Mouse (Mus musculus) heart, adult 2 months (tissue): ENCODE measurements around the gene D430041D05Rik. TPM values are rescaled to one million over a fixed set of nuclear protein-coding genes. Genes with fewer than 3 reads are reported as not detected.

Source experiments
- DNase-seq, 2 experiments: peaks; one replicate each; pipeline ENCODE4 v3.0.0; 2021
- H3K27ac ChIP-seq: fragments of 200-600 bp; 2 replicates; pipeline ENCODE4 v1.8.1; 2022
- H3K27me3 ChIP-seq: fragments of 200-500 bp; 2 replicates; pipeline ENCODE4 v1.6.1; 2012; ENCODE audit warnings: mild to moderate bottlenecking, low read length, inconsistent platforms, mixed read lengths; ENCODE audit not compliant: control insufficient read depth, insufficient read depth
- H3K36me3 ChIP-seq: fragments of 200-500 bp; 2 replicates; pipeline ENCODE4 v1.6.1; 2012; ENCODE audit warnings: low read length, inconsistent platforms; ENCODE audit not compliant: control insufficient read depth, insufficient read depth
- H3K4me1 ChIP-seq: fragments of 200-500 bp; 2 replicates; pipeline ENCODE4 v1.6.1; 2011; ENCODE audit warnings: low read length; ENCODE audit not compliant: control insufficient read depth, insufficient read depth
- H3K4me3 ChIP-seq: fragments of 200-600 bp; 2 replicates; pipeline ENCODE4 v1.8.1; 2022
- H3K79me2 ChIP-seq: fragments of 200-500 bp; replicated peaks from 2 replicates; pipeline ENCODE4 v1.6.1; 2012; ENCODE audit warnings: mild to moderate bottlenecking, inconsistent platforms, low read length, moderate library complexity, mixed read lengths; ENCODE audit not compliant: control insufficient read depth, insufficient read depth
- H3K9ac ChIP-seq: fragments of 200-500 bp; 2 replicates; pipeline ENCODE4 v1.6.1; 2012; ENCODE audit warnings: low read depth, mild to moderate bottlenecking, control low read depth, inconsistent platforms, low read length, mixed read lengths
- CTCF ChIP-seq: fragments of 200-600 bp; IDR thresholded peaks from 2 replicates; pipeline ENCODE4 v1.8.1; 2022; ENCODE audit warnings: antibody characterized with exemption, mild to moderate bottlenecking, moderate library complexity
- EP300 ChIP-seq: fragments of 200-500 bp; IDR thresholded peaks from 2 replicates; pipeline ENCODE4 v1.6.1; 2011; ENCODE audit warnings: low read depth, low read length, control low read depth; ENCODE audit not compliant: insufficient read depth
- POLR2A ChIP-seq: fragments of 200-500 bp; IDR thresholded peaks from 2 replicates; pipeline ENCODE4 v1.6.1; 2011; ENCODE audit warnings: mild to moderate bottlenecking, low read depth, low read length, control low read depth; ENCODE audit not compliant: insufficient read depth
- WGBS: fragments of 180-500 bp; shearing (Covaris S2); methylation state at CpG from one replicate; pipeline ENCODE4 v1.1.7; 2018; 5-methylcytosine and 5-hydroxymethylcytosine counted together
- intact Hi-C: fragments of 180-260 bp; cut with DNase I; formaldehyde crosslinking; loops from one replicate; pipeline ENCODE4 v1.15.1; 2025
- polyA plus RNA-seq: library from polyadenylated mRNA; depleted of rRNA; stranded (reverse); fragments of >200 nt; gene quantifications from 2 replicates; pipeline ENCODE4 v1.2.3, GENCODE M21; 2012
- total RNA-seq, 2 experiments: library from RNA; stranded (reverse); gene quantifications; 2 replicates each; pipeline ENCODE4 v1.2.3; 2021

D430041D05Rik gene
- total and polyA plus RNA-seq, 3 experiments = 0.02 to 0.08 (median 0.05) TPM

DNA sequence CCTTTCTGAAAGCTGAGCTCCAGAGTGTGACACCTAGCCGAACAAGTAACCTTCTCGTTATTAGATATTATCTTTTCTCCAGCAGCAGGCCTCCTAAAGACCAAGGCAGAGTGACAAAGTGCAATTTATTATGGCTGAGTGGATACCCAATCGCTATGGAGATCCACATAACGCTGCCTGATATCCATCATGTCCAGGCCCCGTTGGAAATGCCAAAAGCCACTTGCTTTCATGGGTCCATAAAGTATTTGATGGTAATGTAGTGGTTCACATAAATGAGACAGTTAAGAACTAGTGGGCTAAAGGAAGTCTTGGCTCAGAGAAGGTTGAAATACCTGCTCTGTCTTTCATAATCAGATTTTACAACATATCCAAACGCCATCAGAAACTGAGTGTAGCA, 97.6 kb downstream of the D430041D05Rik start:
- Histone ChIP-seq H3K4me1 (no peaks in the 10 kb centered on the region), H3K27me3 (peaks cover 2% of the 10 kb centered on the region; the same call in 1 of the 2 replicates), H3K4me3 (no peak overlapping the region), H3K9ac (no peak overlapping the region), H3K27ac (no peak overlapping the region), H3K79me2 (no peaks in the 10 kb centered on the region), H3K36me3 (no peaks in the 10 kb centered on the region)
- intact Hi-C loops = no loop called here
- DNase-seq = no peak
- TF ChIP-seq POLR2A (no peak), EP300 (no peak), CTCF (no peak)
- WGBS = 87% methylated on average over 6 of the region's 6 CpGs

DNA sequence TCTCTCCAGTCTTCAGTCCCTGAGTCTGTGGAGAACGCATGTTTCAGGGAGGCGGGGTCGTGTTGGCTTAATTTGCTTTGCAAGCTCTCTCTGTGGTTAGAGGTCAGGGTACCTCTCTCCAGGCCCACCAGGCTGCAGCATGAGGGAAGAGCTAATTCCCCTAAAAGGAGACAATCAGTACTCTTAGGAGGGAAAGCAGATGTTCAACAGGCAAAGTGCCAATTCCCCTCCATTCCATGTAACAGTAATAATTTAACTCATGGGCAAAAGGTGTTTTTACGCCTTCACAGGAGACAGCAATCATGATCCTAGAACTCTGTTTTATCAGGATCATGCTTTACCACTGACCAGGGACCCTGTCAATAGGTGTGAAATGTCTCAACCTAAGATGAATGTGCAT, 103.7 kb downstream of the D430041D05Rik start:
- DNase-seq = no peak
- 75% methylated on average over 4 of the region's 4 CpGs for WGBS

DNA sequence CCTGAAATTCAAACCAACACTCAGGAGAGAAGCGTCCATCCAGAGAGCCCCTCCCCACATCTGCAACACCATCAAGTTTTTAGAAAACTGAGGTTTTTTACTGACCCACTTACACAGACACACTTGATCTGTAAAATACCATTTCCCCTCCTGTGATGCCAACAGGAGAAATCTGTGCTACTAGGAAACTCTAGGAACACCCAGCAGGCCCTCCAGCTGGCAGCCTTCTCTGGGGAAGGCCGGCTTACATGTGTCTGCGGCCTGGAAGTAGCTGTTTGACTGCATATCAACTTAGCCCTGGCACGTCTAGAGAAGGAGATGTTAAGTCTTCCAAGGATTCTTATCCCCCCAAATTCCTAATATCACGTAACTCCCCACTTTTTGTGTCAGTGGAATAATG, 105.1 kb downstream of the D430041D05Rik start:
- intact Hi-C loops = no loop called here
- 71% methylated on average over 5 of the region's 5 CpGs for WGBS
- Histone ChIP-seq H3K36me3 (no peaks in the 10 kb centered on the region), H3K9ac (no peak overlapping the region), H3K27me3 (no peaks in the 10 kb centered on the region), H3K27ac (no peak overlapping the region), H3K79me2 (no peaks in the 10 kb centered on the region), H3K4me3 (no peak overlapping the region), H3K4me1 (no peaks in the 10 kb centered on the region)
- DNase-seq = no peak
- TF ChIP-seq POLR2A (no peak), CTCF (no peak), EP300 (no peak)

More for the DNA sequence above, 103.7 kb downstream of the D430041D05Rik start:
- Histone ChIP-seq H3K27me3 (no peaks in the 10 kb centered on the region), H3K4me1 (no peaks in the 10 kb centered on the region), H3K36me3 (no peaks in the 10 kb centered on the region), H3K4me3 (no peak overlapping the region), H3K79me2 (no peaks in the 10 kb centered on the region), H3K27ac (no peak overlapping the region), H3K9ac (no peak overlapping the region)
- intact Hi-C loops = no loop called here
- no peak for TF ChIP-seq POLR2A
- TF ChIP-seq CTCF = no peak
- no peak for TF ChIP-seq EP300

DNA sequence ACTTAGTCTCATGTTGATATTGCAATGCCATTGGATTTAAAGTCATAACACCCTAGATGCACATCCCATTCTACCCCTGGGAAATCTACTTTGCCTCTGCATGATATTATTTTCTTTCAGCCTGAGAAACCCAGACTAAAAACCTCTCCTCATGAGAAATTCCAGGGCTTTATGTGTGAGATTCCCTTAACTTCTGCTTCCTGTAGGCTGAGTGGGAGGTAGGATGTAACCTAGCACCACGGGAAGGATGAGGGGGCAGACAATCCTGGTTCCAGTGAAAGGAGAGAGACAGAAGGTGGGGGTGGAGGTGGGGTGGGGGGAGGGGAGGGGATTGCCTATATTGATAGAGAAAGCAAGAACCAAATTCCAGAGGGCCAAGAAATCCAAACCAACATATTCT, 110.9 kb downstream of the D430041D05Rik start:
- TF ChIP-seq POLR2A (no peak), CTCF (no peak), EP300 (no peak)
- no peak overlapping the region for H3K27ac ChIP-seq
- no peaks in the 10 kb centered on the region for H3K27me3 ChIP-seq
- no peaks in the 10 kb centered on the region for H3K79me2 ChIP-seq
- H3K9ac ChIP-seq = no peak overlapping the region
- no peaks in the 10 kb centered on the region for H3K4me1 ChIP-seq
- intact Hi-C loops = no loop called here
- no peaks in the 10 kb centered on the region for H3K36me3 ChIP-seq
- H3K4me3 ChIP-seq = no peak overlapping the region
- WGBS = 45% methylated on average over 1 of the region's 1 CpGs
- DNase-seq = no peak

DNA sequence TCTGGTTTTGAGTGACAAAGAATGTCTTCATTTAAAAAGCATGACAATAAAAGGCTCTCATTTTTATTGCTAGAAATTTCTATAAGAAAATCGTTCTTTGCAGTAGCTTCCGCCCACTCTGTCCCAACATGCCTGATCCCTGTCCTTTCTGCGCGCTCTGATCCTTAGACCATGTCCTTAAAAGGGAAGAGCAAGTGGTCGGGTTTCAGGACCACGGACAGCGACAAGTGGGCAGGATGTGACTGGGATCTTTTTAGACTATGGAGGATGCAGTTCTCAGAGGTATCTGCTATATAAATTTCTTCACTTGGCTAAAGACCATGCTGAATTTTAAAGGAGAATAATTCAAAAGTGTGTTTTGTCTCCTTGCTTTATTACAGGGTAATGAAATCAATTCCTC, 111.7 kb downstream of the D430041D05Rik start:
- 11% methylated on average over 7 of the region's 7 CpGs for WGBS
- Histone ChIP-seq H3K27ac (no peak overlapping the region), H3K4me3 (no peak overlapping the region), H3K79me2 (no peaks in the 10 kb centered on the region), H3K9ac (no peak overlapping the region), H3K27me3 (no peaks in the 10 kb centered on the region), H3K36me3 (no peaks in the 10 kb centered on the region), H3K4me1 (no peaks in the 10 kb centered on the region)
- TF ChIP-seq CTCF (no peak), EP300 (no peak), POLR2A (no peak)
- peak; percentile 9 to 34 for DNase-seq
- intact Hi-C loops = no loop called here

DNA sequence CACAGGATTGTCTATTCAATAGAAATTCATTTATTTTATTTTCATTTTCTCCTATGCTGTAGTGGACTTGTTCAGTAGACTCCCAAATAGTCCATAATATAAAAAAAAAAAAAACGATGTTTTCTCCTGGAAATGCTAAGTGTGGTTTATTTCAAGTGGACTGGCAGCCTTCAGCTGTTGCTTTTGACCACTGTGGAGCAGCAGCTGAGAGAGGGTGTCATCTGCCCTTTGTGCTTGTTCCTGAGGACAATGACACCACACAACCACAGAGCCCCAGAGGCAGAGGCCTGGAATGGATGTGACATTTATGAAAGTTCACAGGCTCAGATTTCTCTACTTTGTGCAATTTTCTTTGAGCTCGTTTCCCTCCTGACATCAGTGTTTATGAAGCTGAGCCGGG, 124.0 kb downstream of the D430041D05Rik start:
- no peak for DNase-seq
- Histone ChIP-seq H3K36me3 (no peaks in the 10 kb centered on the region), H3K79me2 (no peaks in the 10 kb centered on the region), H3K4me1 (no peaks in the 10 kb centered on the region), H3K27me3 (no peaks in the 10 kb centered on the region), H3K4me3 (no peak overlapping the region), H3K9ac (no peak overlapping the region), H3K27ac (no peak overlapping the region)
- WGBS = 63% methylated on average over 3 of the region's 3 CpGs
- TF ChIP-seq POLR2A (no peak), EP300 (no peak), CTCF (no peak)
- intact Hi-C loops = no loop called here
